Mouse (Mus musculus) embryonic fibroblast, embryonic 13.5 days (primary cell): ENCODE data around the gene 5530401A14Rik.

Experiments
- CTCF ChIP-seq: IDR thresholded peaks from 2 replicates; pipeline ENCODE4 v1.5.1; 2011; ENCODE audit warnings: mild to moderate bottlenecking, control low read depth, low read length, moderate library complexity, borderline replicate concordance; ENCODE audit not compliant: insufficient read depth
- POLR2A ChIP-seq: IDR thresholded peaks from 2 replicates; pipeline ENCODE4 v1.6.1; 2011; ENCODE audit warnings: low read depth, mild to moderate bottlenecking, control low read depth, low read length, moderate library complexity

DNA sequence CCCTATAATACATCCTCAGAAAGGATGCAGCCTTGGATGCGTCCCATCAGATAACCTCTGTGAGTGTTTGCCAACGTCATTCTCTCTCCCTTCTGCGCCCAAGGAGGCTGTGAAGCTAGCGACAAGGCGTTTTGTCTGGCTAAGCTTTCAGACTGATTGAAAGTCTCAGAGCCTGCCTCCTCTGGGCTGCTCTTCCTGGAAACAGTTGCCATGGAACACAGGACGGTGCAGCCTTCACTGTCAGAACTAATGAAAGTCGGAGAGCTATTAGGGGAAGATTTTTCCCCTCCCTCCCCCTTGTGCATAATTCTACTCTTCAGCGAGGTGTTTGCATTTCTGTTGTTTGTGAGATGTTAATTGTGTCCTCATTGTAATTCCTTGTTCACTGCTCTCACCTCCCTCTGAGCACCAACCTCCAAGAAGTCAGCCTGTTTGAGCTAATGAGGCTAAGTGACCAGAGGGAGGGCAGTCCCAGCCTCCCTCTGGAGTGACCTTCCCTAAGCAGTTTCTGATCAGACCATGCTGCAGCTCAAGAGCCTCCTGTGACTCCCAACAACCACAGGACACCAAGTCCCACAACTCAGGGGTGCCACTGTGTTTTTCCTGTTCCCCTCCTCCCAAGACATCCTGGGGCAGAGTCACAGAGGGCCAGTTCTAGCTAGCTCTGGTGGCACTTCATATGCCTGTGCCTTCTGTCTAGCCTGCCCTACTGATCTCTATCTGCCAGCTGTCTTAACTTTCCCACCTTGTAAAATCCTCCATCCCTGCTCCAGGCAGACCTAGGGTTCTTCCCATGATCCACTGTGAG lies 37.3 kb downstream of the 5530401A14Rik start:
- TF ChIP-seq CTCF (no peak), POLR2A (no peak)
